Mouse (Mus musculus): Measurements from ENCODE around the gene Coro1c.

DNA sequence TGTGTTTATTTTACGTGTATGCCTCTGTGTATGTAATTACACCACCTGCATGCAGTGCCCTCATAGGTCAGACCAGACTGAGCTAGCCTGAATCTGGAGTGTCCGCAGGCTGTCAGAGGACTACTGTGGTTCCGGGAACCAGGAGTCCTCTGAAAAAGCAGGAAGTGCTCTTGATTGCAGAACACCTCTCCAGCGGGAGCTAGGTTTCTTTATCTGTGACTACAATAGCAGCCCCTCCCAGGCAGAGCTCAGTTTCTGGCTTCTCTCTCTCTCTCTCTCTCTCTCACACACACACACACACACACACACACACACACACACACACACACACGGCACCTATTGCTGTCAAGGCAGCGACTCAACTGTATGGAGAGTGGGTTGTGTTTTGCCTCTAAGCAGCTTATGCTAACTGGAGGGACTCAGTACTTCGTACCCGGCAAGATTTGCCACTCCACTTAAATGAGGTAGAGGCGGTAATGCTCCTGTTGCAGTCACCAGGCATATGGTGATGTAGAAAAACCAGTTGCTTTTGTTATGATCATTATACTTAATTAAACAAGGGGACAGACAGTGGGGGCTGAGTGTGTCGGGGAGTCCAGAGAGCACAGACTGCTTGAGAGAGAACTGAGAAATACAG lies 1.6 kb upstream of the Coro1c start:
- TF ChIP-seq ZC3H11A (IDR thresholded peaks at IDR 0.05; ENCODE audit: low read depth, low read length) (no peak), CTCF (conservative IDR thresholded peaks at IDR 0.05 in 1 of 2, IDR thresholded peaks at IDR 0.05 in 1 of 2; ENCODE audit: low read depth in 2 of 2, low read length in 2 of 2) (no peak), MXI1 (IDR thresholded peaks at IDR 0.05; ENCODE audit: low read depth, low read length) (no peak), POLR2A (IDR thresholded peaks at IDR 0.05; ENCODE audit: low read depth, low read length) (no peak), MAX (IDR thresholded peaks at IDR 0.05; ENCODE audit: low read length) (no peak), TCF12 (IDR thresholded peaks at IDR 0.05; ENCODE audit: low read depth, low read length) (no peak), SMC3 (IDR thresholded peaks at IDR 0.05; ENCODE audit: low read depth, low read length) (no peak), ETS1 (conservative IDR thresholded peaks at IDR 0.05; ENCODE audit: low read depth, low read length) (no peak), POLR2AphosphoS2 (IDR thresholded peaks at IDR 0.05; ENCODE audit: low read depth, low read length) (no peak), TBP (conservative IDR thresholded peaks at IDR 0.05; ENCODE audit: low read depth, low read length) (no peak), RAD21 (IDR thresholded peaks at IDR 0.05; ENCODE audit: low read depth, low read length) (no peak)

Measured in CH12.LX (cell line).